Mouse (Mus musculus) liver, postnatal 0 days (tissue): ENCODE data around the gene E330009J07Rik. TPM values are rescaled to one million over a fixed set of nuclear protein-coding genes. Genes with fewer than 3 reads are reported as not detected.

Source experiments
- ATAC-seq: fragments of 200-750 bp; cut with Nextera tagmentation; 2 replicates; pipeline ENCODE4 v1.8.0; 2017; ENCODE audit warnings: mild to moderate bottlenecking, moderate library complexity
- DNase-seq: peaks from one replicate; pipeline ENCODE4 v3.0.0-alpha.2; 2016
- H3K27ac ChIP-seq: fragments of 300-500 bp; sonication (generic); 2 replicates; pipeline ENCODE4 v1.5.1; 2014; ENCODE audit warnings: antibody characterized with exemption, moderate library complexity, mild to moderate bottlenecking, low read depth
- H3K27me3 ChIP-seq: fragments of 300-500 bp; sonication (generic); 2 replicates; pipeline ENCODE4 v1.6.1; 2014; ENCODE audit warnings: low read length, control low read depth, mixed read lengths; ENCODE audit not compliant: insufficient read depth
- H3K36me3 ChIP-seq: fragments of 300-500 bp; sonication (generic); replicated peaks from 2 replicates; pipeline ENCODE4 v1.6.1; 2014; ENCODE audit warnings: mild to moderate bottlenecking, control low read depth, low read length, moderate library complexity, mixed read lengths; ENCODE audit not compliant: insufficient read depth
- H3K4me1 ChIP-seq: fragments of 300-500 bp; sonication (generic); 2 replicates; pipeline ENCODE4 v1.6.1; 2014; ENCODE audit warnings: antibody characterized with exemption, mild to moderate bottlenecking, control low read depth; ENCODE audit not compliant: insufficient read depth
- H3K4me2 ChIP-seq: fragments of 300-500 bp; sonication (generic); 2 replicates; pipeline ENCODE4 v1.6.1; 2014; ENCODE audit warnings: low read depth, mild to moderate bottlenecking, low read length, moderate library complexity, mixed read lengths
- H3K4me3 ChIP-seq: fragments of 300-500 bp; sonication (generic); 2 replicates; pipeline ENCODE4 v1.5.1; 2014; ENCODE audit warnings: low read depth, low read length
- H3K9ac ChIP-seq: fragments of 300-500 bp; sonication (generic); replicated peaks from 2 replicates; pipeline ENCODE4 v1.6.1; 2014; ENCODE audit warnings: mild to moderate bottlenecking, moderate library complexity
- H3K9me3 ChIP-seq: fragments of 300-500 bp; sonication (generic); 2 replicates; pipeline ENCODE4 v1.6.1; 2016; ENCODE audit warnings: mild to moderate bottlenecking, control low read depth, low read length, mixed read lengths
- CTCF ChIP-seq: sonication (generic); IDR thresholded peaks from 2 replicates; pipeline ENCODE4 v1.5.1; 2016; ENCODE audit warnings: antibody characterized with exemption, low read depth
- EP300 ChIP-seq: IDR thresholded peaks from 2 replicates; pipeline ENCODE4 v1.6.1; 2016; ENCODE audit warnings: antibody characterized with exemption, low read depth, mild to moderate bottlenecking
- WGBS: fragments of 180-500 bp; shearing (Covaris S2); extraction: QIAGEN DNeasy Blood & Tissue Kit; methylation state at CpG from one replicate; pipeline ENCODE4 v1.1.7; 2014; ENCODE audit not compliant: insufficient replicate concordance; 5-methylcytosine and 5-hydroxymethylcytosine counted together
- polyA plus RNA-seq: library from polyadenylated mRNA; unstranded; fragments of >200 nt; fragmentation: Nextera tagmentation; extraction: Ambion mirVana; gene quantifications from 2 replicates; pipeline ENCODE4 v1.2.1, GENCODE M21; 2015

Gene E330009J07Rik
- polyA plus RNA-seq, 1 experiment from 2014 or later = 5.0 TPM

DNA sequence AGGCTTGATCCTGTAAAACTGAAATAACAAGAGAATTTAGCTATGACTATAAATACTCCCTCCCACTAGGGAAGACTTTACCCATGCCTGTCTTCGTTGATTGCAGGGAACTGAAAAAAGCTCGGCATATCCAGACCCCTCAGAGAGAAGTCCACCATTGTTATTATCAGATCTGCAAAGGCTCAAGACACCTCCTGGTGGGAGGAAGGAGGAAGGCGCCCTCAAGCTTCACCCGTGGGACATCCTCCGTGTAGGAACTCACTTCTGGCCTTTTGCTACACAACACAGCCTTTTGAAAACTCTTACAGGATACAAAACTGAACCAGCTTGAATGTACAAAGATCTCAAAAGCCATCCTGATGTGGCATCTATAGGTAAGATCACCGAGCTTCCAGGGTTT, 29.8 kb upstream of the E330009J07Rik start:
- no peak overlapping the region for H3K4me2 ChIP-seq
- TF ChIP-seq CTCF = peak; percentile 41
- TF ChIP-seq EP300 = no peak

DNA sequence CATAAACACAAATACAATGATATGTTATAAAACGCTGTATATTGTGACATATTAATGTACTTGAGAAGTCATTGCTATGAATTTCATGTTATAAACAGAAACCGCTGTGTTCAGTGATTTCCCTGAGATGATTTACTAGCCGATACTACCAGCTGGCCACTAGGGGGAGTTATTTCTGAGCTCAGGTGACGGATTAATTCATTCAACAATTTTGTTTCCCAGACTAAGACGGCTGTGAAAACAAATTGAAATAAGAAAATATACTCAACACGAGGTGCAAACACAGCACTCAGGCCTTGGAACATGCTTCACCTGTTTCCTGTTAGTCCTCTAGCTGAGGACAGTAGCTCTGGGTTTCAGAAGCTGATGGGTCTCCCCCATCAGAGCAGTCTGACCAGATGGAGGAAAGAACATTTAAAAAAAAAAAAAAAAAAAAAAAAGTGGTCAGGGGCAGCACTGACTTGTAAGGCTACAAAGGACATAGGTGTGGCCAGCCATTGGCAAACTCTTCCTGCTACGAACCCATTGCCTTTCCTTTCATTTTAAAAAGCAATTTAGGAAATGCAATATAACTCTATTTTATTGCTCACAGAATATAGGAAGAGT, 18.6 kb upstream of the E330009J07Rik start:
- Histone ChIP-seq H3K4me3 (no peak overlapping the region), H3K27me3 (no peaks in the 10 kb centered on the region), H3K4me1 (no peaks in the 10 kb centered on the region), H3K9ac (no peak overlapping the region), H3K4me2 (no peak overlapping the region), H3K27ac (no peak overlapping the region), H3K9me3 (no peaks in the 10 kb centered on the region), H3K36me3 (no peaks in the 10 kb centered on the region)
- WGBS = 21% methylated on average over 7 of the region's 7 CpGs
- TF ChIP-seq EP300 (no peak), CTCF (peak; percentile 69)
- DNase-seq (no peak), ATAC-seq (no peak)

More for the DNA sequence above, 29.8 kb upstream of the E330009J07Rik start:
- ATAC-seq (no peak), DNase-seq (no peak)
- Histone ChIP-seq H3K9ac (no peak overlapping the region), H3K4me3 (no peak overlapping the region), H3K4me1 (no peaks in the 10 kb centered on the region), H3K27me3 (peaks cover 3% of the 10 kb centered on the region; the same call in 1 of the 2 replicates), H3K27ac (no peak overlapping the region), H3K9me3 (no peaks in the 10 kb centered on the region), H3K36me3 (no peaks in the 10 kb centered on the region)
- 42% methylated on average over 6 of the region's 6 CpGs for WGBS

- Histone ChIP-seq H3K4me3 (no peak overlapping the region), H3K9ac (no peak overlapping the region), H3K4me1 (no peaks in the 10 kb centered on the region), H3K36me3 (no peaks in the 10 kb centered on the region), H3K27me3 (no peaks in the 10 kb centered on the region), H3K9me3 (no peaks in the 10 kb centered on the region), H3K27ac (no peak overlapping the region), H3K4me2 (no peak overlapping the region)
- DNase-seq (no peak), ATAC-seq (no peak)
- TF ChIP-seq CTCF (no peak), EP300 (no peak)
These were observed 12.7 kb upstream of the E330009J07Rik start for GRCm38 (mm10) chr6:40448626-40449025.

DNA sequence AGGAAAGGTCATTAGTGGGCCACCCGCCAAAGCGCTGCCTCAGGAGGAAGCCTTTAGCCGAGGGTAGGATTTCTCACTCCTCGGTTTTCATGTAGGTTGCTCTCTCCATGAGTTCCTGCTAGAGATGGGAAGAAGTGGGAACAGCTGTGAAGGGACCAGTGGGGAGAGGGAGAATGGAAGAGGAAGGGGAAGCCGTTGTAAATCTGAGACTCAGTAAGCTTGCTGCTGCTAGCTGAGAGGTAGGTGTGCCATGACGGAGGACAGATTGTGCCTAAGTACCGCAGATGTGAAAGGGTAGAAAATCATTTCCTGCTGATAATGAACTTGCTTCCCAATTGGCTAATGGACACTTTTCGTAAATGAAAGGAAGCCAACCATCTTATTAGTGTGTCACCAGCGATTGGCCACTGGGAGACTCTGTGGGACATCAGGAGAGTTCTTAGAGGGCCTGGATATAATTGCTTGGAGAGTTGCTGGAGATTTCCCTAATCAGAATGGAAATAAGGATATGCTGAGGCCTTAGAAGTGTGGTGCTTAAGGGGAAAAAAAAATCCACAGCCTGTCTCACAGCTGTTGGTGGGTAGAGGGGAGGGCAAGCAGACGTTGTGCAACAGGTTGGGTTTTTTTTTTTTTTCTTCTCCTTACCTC, 7.5 kb upstream of the E330009J07Rik start:
- no peak overlapping the region for H3K4me3 ChIP-seq
- no peak overlapping the region for H3K27ac ChIP-seq
- H3K9ac ChIP-seq = no peak overlapping the region
- 25% methylated on average over 10 of the region's 10 CpGs for WGBS
- TF ChIP-seq CTCF (no peak), EP300 (no peak)
- no peaks in the 10 kb centered on the region for H3K9me3 ChIP-seq
- no peak overlapping the region for H3K4me2 ChIP-seq
- no peak for DNase-seq
- no peaks in the 10 kb centered on the region for H3K36me3 ChIP-seq
- H3K27me3 ChIP-seq = 0 out of 2 replicates have a peak, but pooled peaks cover 4% of the 10 kb centered on the region
- ATAC-seq = no peak
- peaks cover 3% of the 10 kb centered on the region; the same call in 1 of the 2 replicates for H3K4me1 ChIP-seq

GRCm38 (mm10) chr6:40441755-40442154, 5.8 kb upstream of the E330009J07Rik start:
- H3K4me2 ChIP-seq = no peak overlapping the region
- WGBS = 31% methylated on average over 3 of the region's 3 CpGs
- DNase-seq (no peak), ATAC-seq (no peak)
- H3K36me3 ChIP-seq = no peaks in the 10 kb centered on the region
- TF ChIP-seq CTCF (peak; percentile 41), EP300 (no peak)
- H3K27ac ChIP-seq = no peak overlapping the region
- no peak overlapping the region for H3K9ac ChIP-seq
- H3K4me1 ChIP-seq = peaks cover 3% of the 10 kb centered on the region; the same call in 1 of the 2 replicates
- 0 out of 2 replicates have a peak, but pooled peaks cover 7% of the 10 kb centered on the region for H3K27me3 ChIP-seq
- H3K4me3 ChIP-seq = no peak overlapping the region
- H3K9me3 ChIP-seq = no peaks in the 10 kb centered on the region

GRCm38 (mm10) chr6:40441276-40441675, 5.3 kb upstream of the E330009J07Rik start:
- no peaks in the 10 kb centered on the region for H3K9me3 ChIP-seq
- TF ChIP-seq EP300 (no peak), CTCF (no peak)
- WGBS = 68% methylated on average over 3 of the region's 3 CpGs
- no peak overlapping the region for H3K4me2 ChIP-seq
- ATAC-seq (no peak), DNase-seq (no peak)
- H3K4me1 ChIP-seq = peaks cover 6% of the 10 kb centered on the region; the same call in 1 of the 2 replicates
- no peak overlapping the region for H3K27ac ChIP-seq
- H3K27me3 ChIP-seq = 0 out of 2 replicates have a peak, but pooled peaks cover 7% of the 10 kb centered on the region
- no peak overlapping the region for H3K4me3 ChIP-seq
- no peaks in the 10 kb centered on the region for H3K36me3 ChIP-seq
- no peak overlapping the region for H3K9ac ChIP-seq
